Mouse (Mus musculus): Measurements from ENCODE around the gene Chek2. TPM values are rescaled to one million over a fixed set of nuclear protein-coding genes. Genes with fewer than 3 reads are reported as not detected.

Chek2 gene
- total RNA-seq, 1 experiment, result 43.4 TPM

DNA sequence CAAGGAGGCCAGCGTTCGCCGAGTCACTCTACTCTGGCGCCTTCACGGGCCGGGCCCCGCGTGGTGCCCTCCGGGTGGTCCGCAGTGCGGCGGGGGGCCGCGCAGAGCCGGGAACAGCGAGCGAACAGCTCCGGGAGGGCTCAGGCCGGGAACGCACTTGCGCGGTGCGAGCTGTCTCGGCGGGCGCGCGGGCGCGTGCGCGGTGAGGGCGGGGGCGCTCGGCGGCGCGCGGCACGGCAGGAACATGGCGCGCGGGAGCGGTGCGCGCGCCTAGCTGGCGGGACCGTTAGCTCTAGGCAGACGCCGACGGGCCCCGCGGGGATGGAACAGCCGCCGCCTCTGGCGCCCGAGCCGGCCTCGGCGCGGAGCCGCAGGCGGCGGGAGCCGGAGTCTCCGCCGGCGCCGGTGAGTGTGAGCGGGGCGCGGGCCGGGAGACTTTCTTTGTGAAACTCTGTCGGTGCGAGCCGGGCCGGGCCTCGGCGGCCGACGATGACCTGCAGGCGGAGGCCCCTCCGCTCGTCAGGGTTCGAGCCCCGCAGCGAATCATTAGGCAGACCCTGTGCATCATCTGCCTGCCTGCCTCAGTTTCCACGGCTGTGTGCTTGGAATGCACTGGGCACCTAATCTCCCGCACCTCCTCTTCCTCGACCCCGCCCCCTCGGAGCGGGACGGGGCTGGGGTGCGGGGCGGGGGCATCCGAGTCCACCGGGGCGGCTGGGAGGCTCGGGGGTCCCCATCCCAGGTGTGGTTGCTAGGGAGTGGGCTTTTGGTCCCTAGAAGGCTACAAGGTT, 40.0 kb downstream of the Chek2 start, which contains the start of gene Ttc28:
TSS of gene Ttc28 (plus strand) at position 220 of the 791 bp plus-strand sequence.
- Histone ChIP-seq H3K4me1 (ENCODE audit: control insufficient read depth in 2 of 2, insufficient read depth in 2 of 2, low read length in 2 of 2, poor library complexity in 1 of 2) (peaks cover 5% of the 10 kb centered on the region in 2 experiments; a peak in 2 of 4 replicates), H3K4me3 (ENCODE audit: insufficient read depth in 1 of 2, low read depth in 1 of 2, low read length in 2 of 2, poor library complexity in 1 of 2, severe bottlenecking in 1 of 2) (peak within 1 kb of the TSS; percentile 72 to 88), H3K9me3 (ENCODE audit: control insufficient read depth, insufficient read depth, low read depth, low read length) (no peaks in the 10 kb centered on the region), H3K9ac (ENCODE audit: insufficient read depth, low read depth, low read length, poor library complexity, severe bottlenecking) (peak within 1 kb of the TSS; percentile 66), H3K36me3 (ENCODE audit: control insufficient read depth, insufficient read depth, low read length, poor library complexity, severe bottlenecking) (peaks cover 7% of the 10 kb centered on the region; the same call in 1 of the 2 replicates), H3K27ac (ENCODE audit: insufficient read depth, low read depth, low read length, poor library complexity, severe bottlenecking) (no peak within 1 kb of the TSS)
- in situ Hi-C loops (cut with MboI; ENCODE audit: low sequenced_read_pairs in 2 of 2, unreplicated experiment in 2 of 2), result no loop called here
- DNase-seq (ENCODE audit: low read depth, low spot score), result peak; percentile 52
- TF ChIP-seq ZNF384 (IDR thresholded peaks at IDR 0.05; ENCODE audit: low read depth, low read length), result no peak

DNA sequence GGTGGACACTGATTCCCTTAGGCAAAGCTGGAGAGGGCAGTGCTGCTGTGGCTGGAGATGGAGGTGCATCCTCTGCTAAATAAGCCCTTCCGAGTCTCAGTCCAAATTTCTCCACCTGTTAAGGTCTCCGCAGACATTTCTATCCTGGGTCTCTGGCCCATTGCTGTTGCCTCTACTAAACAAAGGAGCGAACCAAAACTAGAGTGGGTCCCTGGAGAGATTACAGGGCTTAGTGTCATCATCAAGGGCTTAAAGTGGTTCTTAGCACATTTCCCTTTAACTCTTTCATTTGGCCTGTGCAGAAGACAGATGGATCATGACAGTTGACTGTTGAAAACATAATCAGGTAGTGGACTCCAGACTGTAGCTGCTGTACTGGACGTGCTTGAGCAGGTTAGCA, 48.8 kb downstream of the Chek2 start:
- Histone ChIP-seq H3K27ac (ENCODE audit: insufficient read depth, low read depth, low read length, poor library complexity, severe bottlenecking) (no peak overlapping the region), H3K9me3 (ENCODE audit: control insufficient read depth, insufficient read depth, low read depth, low read length) (no peaks in the 10 kb centered on the region), H3K4me1 (ENCODE audit: control insufficient read depth in 2 of 2, insufficient read depth in 2 of 2, low read length in 2 of 2, poor library complexity in 1 of 2) (no peaks in the 10 kb centered on the region), H3K4me3 (ENCODE audit: insufficient read depth in 1 of 2, low read depth in 1 of 2, low read length in 2 of 2, poor library complexity in 1 of 2, severe bottlenecking in 1 of 2) (no peak overlapping the region), H3K9ac (ENCODE audit: insufficient read depth, low read depth, low read length, poor library complexity, severe bottlenecking) (no peak overlapping the region), H3K36me3 (ENCODE audit: control insufficient read depth, insufficient read depth, low read length, poor library complexity, severe bottlenecking) (no peaks in the 10 kb centered on the region)
- TF ChIP-seq ZC3H11A (IDR thresholded peaks at IDR 0.05; ENCODE audit: borderline replicate concordance, low read depth, low read length) (no peak), CHD2 (IDR thresholded peaks at IDR 0.05; ENCODE audit: low read depth, low read length) (no peak), HCFC1 (IDR thresholded peaks at IDR 0.05; ENCODE audit: borderline replicate concordance, insufficient read depth, low read length) (no peak), MAFK (IDR thresholded peaks at IDR 0.05; ENCODE audit: insufficient read depth, low read depth, low read length) (no peak), ZNF384 (IDR thresholded peaks at IDR 0.05; ENCODE audit: low read depth, low read length) (no peak)
- in situ Hi-C loops (cut with MboI; ENCODE audit: low sequenced_read_pairs in 2 of 2, unreplicated experiment in 2 of 2), result no loop called here
- DNase-seq (ENCODE audit: low read depth, low spot score), result no peak

DNA sequence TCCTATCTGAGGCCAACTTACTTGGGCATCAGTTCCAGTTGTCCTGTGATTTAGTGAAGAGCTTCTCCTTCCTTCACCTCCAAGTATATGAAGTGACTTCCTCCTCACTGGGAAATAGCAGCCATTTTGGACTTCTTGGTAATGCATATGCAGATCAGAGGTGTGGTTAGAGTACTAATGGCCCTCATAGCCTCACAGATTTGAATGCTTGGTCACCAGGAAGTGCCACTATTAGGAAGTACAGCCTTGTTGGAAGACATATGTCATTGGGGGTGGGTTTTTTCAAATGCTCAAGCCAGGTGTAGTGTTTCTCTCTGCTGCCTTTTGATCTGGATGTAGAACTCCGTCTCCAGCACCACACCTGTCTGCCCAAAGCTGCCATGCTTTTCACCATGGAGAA, 50.2 kb downstream of the Chek2 start:
- Histone ChIP-seq H3K9ac (ENCODE audit: insufficient read depth, low read depth, low read length, poor library complexity, severe bottlenecking) (no peak overlapping the region), H3K36me3 (ENCODE audit: control insufficient read depth, insufficient read depth, low read length, poor library complexity, severe bottlenecking) (no peaks in the 10 kb centered on the region), H3K4me3 (ENCODE audit: insufficient read depth in 1 of 2, low read depth in 1 of 2, low read length in 2 of 2, poor library complexity in 1 of 2, severe bottlenecking in 1 of 2) (no peak overlapping the region), H3K4me1 (ENCODE audit: control insufficient read depth in 2 of 2, insufficient read depth in 2 of 2, low read length in 2 of 2, poor library complexity in 1 of 2) (no peaks in the 10 kb centered on the region), H3K9me3 (ENCODE audit: control insufficient read depth, insufficient read depth, low read depth, low read length) (no peaks in the 10 kb centered on the region), H3K27ac (ENCODE audit: insufficient read depth, low read depth, low read length, poor library complexity, severe bottlenecking) (no peak overlapping the region)
- TF ChIP-seq HCFC1 (IDR thresholded peaks at IDR 0.05; ENCODE audit: borderline replicate concordance, insufficient read depth, low read length) (no peak), MAFK (IDR thresholded peaks at IDR 0.05; ENCODE audit: insufficient read depth, low read depth, low read length) (no peak), ZNF384 (IDR thresholded peaks at IDR 0.05; ENCODE audit: low read depth, low read length) (no peak)
- in situ Hi-C loops (cut with MboI; ENCODE audit: low sequenced_read_pairs in 2 of 2, unreplicated experiment in 2 of 2), result no loop called here
- DNase-seq (ENCODE audit: low read depth, low spot score), result no peak

DNA sequence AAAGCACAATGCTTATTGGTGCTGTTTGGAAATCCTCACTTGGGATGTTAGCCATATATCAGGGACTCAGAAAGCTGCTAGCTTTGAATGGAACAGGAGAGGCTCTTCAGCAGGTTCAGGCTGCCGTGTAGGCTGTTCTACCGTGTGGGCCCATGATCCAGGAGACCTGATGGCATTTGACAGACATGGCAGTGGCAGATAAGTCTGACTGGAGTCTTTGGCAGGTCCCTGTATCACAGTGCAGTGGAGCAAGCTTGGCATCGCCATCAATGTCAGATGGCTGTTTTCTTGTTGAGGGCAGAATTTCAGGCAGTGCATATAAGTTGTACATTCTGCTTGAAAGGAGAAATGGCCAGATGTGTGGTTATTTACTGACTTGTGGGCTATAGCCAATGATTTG, 50.8 kb downstream of the Chek2 start:
- Histone ChIP-seq H3K36me3 (ENCODE audit: control insufficient read depth, insufficient read depth, low read length, poor library complexity, severe bottlenecking) (no peaks in the 10 kb centered on the region), H3K4me3 (ENCODE audit: insufficient read depth in 1 of 2, low read depth in 1 of 2, low read length in 2 of 2, poor library complexity in 1 of 2, severe bottlenecking in 1 of 2) (no peak overlapping the region), H3K4me1 (ENCODE audit: control insufficient read depth in 2 of 2, insufficient read depth in 2 of 2, low read length in 2 of 2, poor library complexity in 1 of 2) (no peaks in the 10 kb centered on the region), H3K9me3 (ENCODE audit: control insufficient read depth, insufficient read depth, low read depth, low read length) (no peaks in the 10 kb centered on the region), H3K9ac (ENCODE audit: insufficient read depth, low read depth, low read length, poor library complexity, severe bottlenecking) (no peak overlapping the region), H3K27ac (ENCODE audit: insufficient read depth, low read depth, low read length, poor library complexity, severe bottlenecking) (no peak overlapping the region)
- in situ Hi-C loops (cut with MboI; ENCODE audit: low sequenced_read_pairs in 2 of 2, unreplicated experiment in 2 of 2), result no loop called here
- TF ChIP-seq ZC3H11A (IDR thresholded peaks at IDR 0.05; ENCODE audit: borderline replicate concordance, low read depth, low read length) (no peak), HCFC1 (IDR thresholded peaks at IDR 0.05; ENCODE audit: borderline replicate concordance, insufficient read depth, low read length) (no peak), CHD2 (IDR thresholded peaks at IDR 0.05; ENCODE audit: low read depth, low read length) (no peak)
- DNase-seq (ENCODE audit: low read depth, low spot score), result no peak
